Mouse (Mus musculus) G1E-ER4 (cell line): ENCODE data around the gene Ddr1. TPM values are rescaled to one million over a fixed set of nuclear protein-coding genes. Genes with fewer than 3 reads are reported as not detected.

Experiments used
- GATA1 ChIP-seq: IDR thresholded peaks from one replicate; pipeline ENCODE4 v1.8.0; 2012; ENCODE audit warnings: low read length, inconsistent platforms
- polyA plus RNA-seq: library from polyadenylated mRNA; stranded (reverse); fragments of >175 nt; gene quantifications from 2 replicates; pipeline ENCODE4 v1.2.3, GENCODE M21; 2012

Gene Ddr1
- polyA plus RNA-seq: 0.02 and 0.03 TPM in 2 replicates

GRCm38 (mm10) chr17:35704621-35705464 is at the start of gene Ddr1:
Ddr1 (minus strand) TSS chr17:35704621.
- no peak for TF ChIP-seq GATA1

DNA sequence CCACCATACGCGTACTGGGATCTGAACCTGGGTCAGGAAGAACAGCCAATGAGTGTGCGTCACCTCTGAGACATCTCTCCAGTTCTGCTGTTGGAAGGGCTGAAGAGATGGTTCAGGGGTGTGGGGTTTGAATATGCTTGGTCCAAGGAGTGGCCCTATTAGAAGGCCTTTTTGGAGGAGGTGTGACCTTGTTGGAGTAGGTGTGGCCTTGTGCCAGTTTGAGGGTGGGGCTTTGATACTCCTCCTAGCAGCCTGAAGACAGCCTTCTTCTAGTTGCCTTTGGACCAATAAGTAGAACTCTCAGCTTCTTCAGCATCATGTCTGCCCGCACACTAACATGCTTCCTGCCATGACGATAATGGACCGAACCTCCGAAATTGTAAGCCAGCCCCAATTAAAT is 49.2 kb upstream of the Ddr1 start:
- no peak for TF ChIP-seq GATA1

GRCm38 (mm10) chr17:35752221-35752811 is 47.9 kb upstream of the Ddr1 start:
- TF ChIP-seq GATA1: no peak

DNA sequence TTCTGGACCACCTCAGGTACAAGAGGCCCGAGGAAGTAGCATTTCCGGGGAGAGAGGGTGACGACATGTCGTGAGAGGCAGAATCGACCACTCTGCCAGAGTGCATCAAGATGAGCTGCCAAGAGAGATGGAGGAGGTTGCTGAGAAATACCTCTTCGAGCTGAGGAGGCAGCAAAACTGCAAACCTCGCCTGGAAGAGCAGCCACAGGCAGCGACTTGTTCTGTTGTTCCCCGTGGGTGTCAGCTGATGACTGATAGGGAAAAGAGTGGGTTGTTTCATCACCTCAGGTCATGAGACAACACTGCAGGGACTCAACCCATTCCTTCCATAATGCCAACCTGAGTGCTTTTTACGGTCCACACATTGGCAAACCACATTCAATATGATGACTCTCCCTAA is 45.3 kb upstream of the Ddr1 start:
- TF ChIP-seq GATA1: no peak

GRCm38 (mm10) chr17:35744361-35744760 is 39.9 kb upstream of the Ddr1 start:
- TF ChIP-seq GATA1: no peak

- no peak for TF ChIP-seq GATA1
Observed at GRCm38 (mm10) chr17:35742948-35743347, 38.5 kb upstream of the Ddr1 start.

- TF ChIP-seq GATA1: no peak
Observed at GRCm38 (mm10) chr17:35741589-35742226, 37.3 kb upstream of the Ddr1 start.

DNA sequence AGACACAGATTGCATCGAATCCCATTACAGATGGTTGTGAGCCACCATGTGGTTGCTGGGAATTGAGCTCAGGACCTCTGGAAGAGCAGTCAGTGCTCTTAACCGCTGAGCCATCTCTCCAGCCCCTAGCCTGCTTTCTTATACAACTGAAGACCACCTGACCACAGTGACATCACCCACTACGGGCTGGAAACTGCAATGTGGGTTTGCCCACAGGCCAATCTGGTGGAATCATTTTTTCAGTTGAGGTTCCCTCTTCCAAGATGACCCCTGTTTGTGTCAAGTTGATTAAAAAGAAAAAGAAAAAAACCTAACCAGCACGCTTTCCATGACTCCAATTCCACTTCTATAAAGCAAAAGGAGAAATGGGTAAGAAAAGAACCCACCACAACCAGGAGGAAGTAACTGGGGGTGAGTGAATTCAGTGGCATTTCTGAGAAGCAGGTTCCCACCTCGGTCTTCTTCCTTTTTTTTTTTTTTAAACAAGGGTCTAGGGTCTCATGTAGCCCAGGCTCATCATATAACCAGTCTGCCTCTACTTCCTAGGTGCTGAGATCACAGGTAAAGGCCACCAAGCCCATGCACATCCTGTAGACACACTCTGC is 36.0 kb upstream of the Ddr1 start:
- TF ChIP-seq GATA1: no peak

DNA sequence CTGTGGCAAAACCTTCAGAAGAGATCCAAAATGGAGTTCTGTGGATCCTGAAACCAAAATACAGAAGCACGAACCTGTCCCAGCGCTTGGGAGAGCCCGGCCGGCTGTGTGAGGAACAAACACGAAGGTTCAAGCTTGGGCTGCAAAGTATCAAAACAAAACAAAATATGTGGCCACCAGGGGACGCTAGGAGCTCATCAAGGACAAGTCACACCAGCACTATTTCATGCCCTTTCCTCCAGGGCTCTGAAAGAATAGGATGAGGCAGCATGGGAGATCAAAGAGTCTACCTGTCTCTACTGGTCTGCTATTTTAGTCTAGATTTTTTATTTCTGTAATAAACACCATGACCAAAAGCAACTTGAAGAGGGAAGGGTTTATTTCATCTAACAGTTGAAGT is 35.3 kb upstream of the Ddr1 start:
- TF ChIP-seq GATA1: no peak

GRCm38 (mm10) chr17:35737743-35738142 is 33.3 kb upstream of the Ddr1 start:
- TF ChIP-seq GATA1: no peak

- TF ChIP-seq GATA1: no peak
Observed at GRCm38 (mm10) chr17:35736280-35736960, 32.0 kb upstream of the Ddr1 start.

DNA sequence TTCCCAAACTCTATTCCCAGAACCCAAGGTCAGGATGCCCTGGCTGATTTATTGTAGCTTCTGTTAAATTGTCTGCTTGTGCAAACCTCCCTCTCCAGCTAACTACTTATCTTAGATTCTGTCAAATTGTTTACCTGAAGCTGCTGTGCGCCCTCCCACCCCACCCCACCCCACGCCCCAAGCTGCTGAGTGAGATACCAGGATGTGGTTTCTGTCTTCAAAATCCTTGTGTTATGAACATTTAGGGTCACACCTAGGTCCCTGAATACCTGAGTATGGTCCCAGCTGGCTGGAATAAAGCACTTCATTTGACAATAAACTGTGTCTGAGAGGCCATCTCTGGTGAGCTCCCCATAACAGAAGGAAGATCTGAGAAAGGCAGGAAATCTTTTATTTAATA is 30.1 kb upstream of the Ddr1 start:
- TF ChIP-seq GATA1: no peak

DNA sequence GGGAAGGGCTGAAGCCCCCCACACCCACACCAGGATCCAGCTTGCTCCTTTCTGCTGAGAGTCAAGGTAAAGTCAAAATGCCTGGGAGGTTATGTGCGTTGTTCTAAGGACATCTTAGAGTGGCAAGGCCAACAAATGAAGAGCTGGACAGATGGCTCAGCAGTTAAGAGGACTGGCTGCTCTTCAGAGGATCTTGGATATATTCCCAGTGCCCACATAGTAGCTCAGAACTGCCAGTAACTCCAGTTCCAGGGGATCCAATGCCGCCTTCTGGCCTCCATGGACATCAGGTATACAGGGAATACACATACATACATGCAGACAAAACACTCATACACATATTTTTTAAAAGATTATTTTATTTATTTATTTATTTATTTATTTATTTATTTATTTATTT is 29.0 kb upstream of the Ddr1 start:
- TF ChIP-seq GATA1: no peak

- no peak for TF ChIP-seq GATA1
Observed at GRCm38 (mm10) chr17:35731431-35732145, 27.2 kb upstream of the Ddr1 start.

DNA sequence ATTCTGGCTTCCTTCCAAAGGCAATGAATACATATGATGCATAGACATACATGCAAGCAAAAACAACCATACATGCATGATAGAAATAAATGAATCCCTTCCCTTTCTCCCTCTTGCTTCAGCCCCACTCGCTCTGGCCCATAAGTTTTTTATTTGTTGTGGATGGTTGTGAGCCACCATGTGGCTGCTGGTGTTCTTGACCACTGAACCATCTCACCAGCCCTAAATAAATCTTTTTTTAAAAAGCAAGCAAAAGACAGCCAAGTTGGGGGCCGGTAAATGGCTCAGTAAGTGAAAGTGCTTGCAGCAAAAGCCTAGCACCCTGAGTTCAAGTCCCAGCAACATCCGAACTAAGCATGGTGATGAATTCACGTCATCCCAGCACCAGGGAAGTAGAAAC is 24.4 kb upstream of the Ddr1 start:
- TF ChIP-seq GATA1: no peak
